Mouse (Mus musculus): ENCODE data around the gene Gmfb. TPM values are rescaled to one million over a fixed set of nuclear protein-coding genes. Genes with fewer than 3 reads are reported as not detected.
"Not testable (repeated sequence)": the region's sequence is repeated elsewhere in the genome, so short reads cannot be mapped to it uniquely, and the experiment has no call there.

Gene Gmfb
- polyA plus RNA-seq, 1 experiment from 2014 or later, result 23.9 TPM

DNA sequence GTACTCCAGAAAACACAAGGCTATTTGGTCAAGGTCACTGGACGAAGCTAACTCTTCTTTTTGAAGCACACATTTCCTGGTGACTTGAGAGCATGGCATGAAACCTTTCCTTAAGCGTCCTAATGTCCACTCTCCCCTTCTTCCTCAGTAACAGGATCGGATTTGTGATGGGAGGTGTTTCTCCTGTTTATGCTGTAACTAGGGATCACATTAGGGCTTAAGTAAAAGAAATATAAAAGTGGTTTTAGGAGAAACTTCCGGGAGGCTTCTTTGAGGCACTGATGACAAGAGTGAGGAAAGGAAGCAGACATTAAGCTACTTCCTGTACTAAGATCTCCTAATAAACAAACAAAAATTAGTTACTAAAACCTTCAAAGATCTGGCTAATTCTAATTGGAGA, 9.3 kb upstream of the Gmfb start:
- Histone ChIP-seq H3K9me3 (replicated peaks) (no peaks in the 10 kb centered on the region), H3K36me3 (replicated peaks) (no peaks in the 10 kb centered on the region; the same call in 1 of the 2 replicates), H3K4me3 (replicated peaks) (peak overlapping the region; percentile 90), H3K4me1 (replicated peaks) (peaks cover 54% of the 10 kb centered on the region), H3K27me3 (no peaks in the 10 kb centered on the region), H3K9ac (peak overlapping the region; percentile 91), H3K27ac (replicated peaks) (peak overlapping the region; percentile 84), H3K4me2 (peak overlapping the region; percentile 83)
- 0 out of 2 replicates have a peak, but pooled peaks have one; percentile 17 for ATAC-seq (ENCODE audit: insufficient read depth)
- under 1% methylated on average over 4 of the region's 4 CpGs for WGBS (ENCODE audit: insufficient replicate concordance)

DNA sequence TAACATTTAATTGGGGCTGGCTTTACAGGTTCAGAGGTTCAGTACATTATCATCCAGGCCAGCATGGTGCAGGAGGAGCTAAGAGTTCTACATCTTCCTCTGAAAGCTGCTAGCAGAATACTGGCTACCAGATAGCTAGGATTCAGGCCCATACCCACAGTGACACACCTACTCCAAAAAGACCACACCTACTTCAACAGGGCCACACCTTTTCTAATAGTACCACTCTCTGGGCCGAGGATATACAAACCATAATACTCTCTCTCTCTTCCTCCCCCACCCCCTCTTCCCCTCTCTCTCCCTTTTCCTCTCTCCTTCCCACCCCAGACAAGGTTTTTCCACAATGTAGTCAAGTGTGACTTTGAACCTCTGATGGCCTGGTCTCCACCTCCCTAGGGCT, 5.4 kb upstream of the Gmfb start:
- no peak for ATAC-seq (ENCODE audit: insufficient read depth)
- Histone ChIP-seq H3K27ac (replicated peaks) (peak overlapping the region; percentile 10; the same call in 1 of the 2 replicates), H3K4me2 (peak overlapping the region; percentile 24)

DNA sequence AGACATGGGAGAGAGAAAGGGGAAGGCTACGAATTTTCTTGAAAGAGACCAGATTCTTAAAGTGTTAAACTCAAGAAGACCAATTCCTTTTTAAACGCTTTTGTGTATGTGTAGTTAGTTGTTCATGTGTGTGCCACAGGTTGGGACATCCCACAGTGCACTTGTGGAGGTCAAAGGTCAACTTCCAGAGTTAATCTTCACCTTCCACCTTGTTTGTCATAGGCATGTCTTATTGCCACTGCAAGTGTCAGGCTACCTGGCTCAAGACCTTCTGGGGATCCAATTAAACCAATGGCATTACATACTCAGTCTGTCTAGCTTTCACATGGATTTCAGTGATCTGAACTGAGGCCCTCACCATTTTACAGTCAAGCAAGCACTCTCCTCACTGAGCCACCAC, 2.0 kb upstream of the Gmfb start:
- 51% methylated on average over 2 of the region's 2 CpGs for WGBS (ENCODE audit: insufficient replicate concordance)
- H3K4me2 ChIP-seq, result no peak overlapping the region
- ATAC-seq (ENCODE audit: insufficient read depth), result no peak
- peaks cover 50% of the 10 kb centered on the region for H3K4me1 ChIP-seq (replicated peaks)
- no peaks in the 10 kb centered on the region for H3K27me3 ChIP-seq
- H3K4me3 ChIP-seq (replicated peaks), result no peak overlapping the region
- H3K27ac ChIP-seq (replicated peaks), result no peak overlapping the region
- H3K9ac ChIP-seq, result no peak overlapping the region
- H3K36me3 ChIP-seq (replicated peaks), result peaks cover 4% of the 10 kb centered on the region; the same call in 1 of the 2 replicates
- no peaks in the 10 kb centered on the region for H3K9me3 ChIP-seq (replicated peaks)

More for the DNA sequence above, 5.4 kb upstream of the Gmfb start:
- no peak overlapping the region for H3K4me3 ChIP-seq (replicated peaks)
- H3K36me3 ChIP-seq (replicated peaks), result no peaks in the 10 kb centered on the region; the same call in 1 of the 2 replicates
- H3K27me3 ChIP-seq, result no peaks in the 10 kb centered on the region
- peaks cover 47% of the 10 kb centered on the region for H3K4me1 ChIP-seq (replicated peaks)
- WGBS (ENCODE audit: insufficient replicate concordance), result 8% methylated on average over 1 of the region's 1 CpGs
- H3K9me3 ChIP-seq (replicated peaks), result no peaks in the 10 kb centered on the region
- H3K9ac ChIP-seq, result no peak overlapping the region; the same call in 1 of the 2 replicates

- Histone ChIP-seq H3K4me3 (replicated peaks) (peak overlapping the region; percentile 93), H3K27ac (replicated peaks) (peak overlapping the region; percentile 91), H3K27me3 (no peaks in the 10 kb centered on the region), H3K4me2 (peak overlapping the region; percentile 79), H3K36me3 (replicated peaks) (peaks cover 16% of the 10 kb centered on the region), H3K4me1 (replicated peaks) (peaks cover 52% of the 10 kb centered on the region), H3K9me3 (replicated peaks) (no peaks in the 10 kb centered on the region), H3K9ac (peak overlapping the region; percentile 90)
- no peak; the same call in 1 of the 2 replicates for ATAC-seq (ENCODE audit: insufficient read depth)
- WGBS (ENCODE audit: insufficient replicate concordance), result 0% methylated on average over 11 of the region's 11 CpGs
Observed at GRCm38 (mm10) chr14:46821271-46821872, 670 bp downstream of the Gmfb start.

DNA sequence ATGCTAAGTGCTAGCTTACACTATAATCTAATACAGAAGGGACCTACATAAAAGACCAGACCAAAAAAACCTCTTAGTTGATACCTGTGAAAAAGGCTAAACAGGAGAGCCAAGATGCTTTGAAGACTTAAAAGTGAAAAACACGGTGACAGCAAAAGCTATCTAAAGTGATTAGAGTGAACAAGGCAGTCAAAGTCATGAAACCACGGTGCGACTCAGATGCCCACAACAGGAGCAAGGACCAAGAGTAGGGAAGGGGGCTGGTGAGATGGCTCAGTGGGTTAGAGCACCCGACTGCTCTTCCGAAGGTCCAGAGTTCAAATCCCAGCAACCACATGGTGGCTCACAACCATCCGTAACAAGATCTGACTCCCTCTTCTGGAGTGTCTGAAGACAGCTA, 2.1 kb downstream of the Gmfb start:
- not testable (repeated sequence) for H3K4me3 ChIP-seq (replicated peaks); H3K9ac ChIP-seq; H3K9me3 ChIP-seq (replicated peaks); H3K27me3 ChIP-seq; ATAC-seq (ENCODE audit: insufficient read depth); H3K27ac ChIP-seq (replicated peaks)
- H3K36me3 ChIP-seq (replicated peaks), result peaks cover 25% of the 10 kb centered on the region
- WGBS (ENCODE audit: insufficient replicate concordance), result 86% methylated on average over 5 of the region's 6 CpGs
- H3K4me1 ChIP-seq (replicated peaks), result peaks cover 64% of the 10 kb centered on the region
- peak overlapping the region; percentile 79; the same call in 1 of the 2 replicates for H3K4me2 ChIP-seq

GRCm38 (mm10) chr14:46818743-46819142, 3.3 kb downstream of the Gmfb start:
- Histone ChIP-seq H3K9me3 (replicated peaks) (no peaks in the 10 kb centered on the region), H3K4me2 (no peak overlapping the region), H3K27me3 (no peaks in the 10 kb centered on the region), H3K9ac (no peak overlapping the region), H3K4me1 (replicated peaks) (peaks cover 59% of the 10 kb centered on the region), H3K27ac (replicated peaks) (no peak overlapping the region), H3K36me3 (replicated peaks) (peaks cover 34% of the 10 kb centered on the region), H3K4me3 (replicated peaks) (no peak overlapping the region)
- 85% methylated on average over 7 of the region's 7 CpGs for WGBS (ENCODE audit: insufficient replicate concordance)
- no peak for ATAC-seq (ENCODE audit: insufficient read depth)

GRCm38 (mm10) chr14:46816916-46817622, 5.0 kb downstream of the Gmfb start:
- Histone ChIP-seq H3K4me3 (replicated peaks) (no peak overlapping the region), H3K9me3 (replicated peaks) (no peaks in the 10 kb centered on the region), H3K9ac (no peak overlapping the region), H3K4me2 (no peak overlapping the region), H3K36me3 (replicated peaks) (peaks cover 49% of the 10 kb centered on the region), H3K27ac (replicated peaks) (0 out of 2 replicates have a peak overlapping the region, but pooled peaks have one; percentile 38), H3K27me3 (no peaks in the 10 kb centered on the region), H3K4me1 (replicated peaks) (peaks cover 53% of the 10 kb centered on the region)
- 73% methylated on average over 8 of the region's 8 CpGs for WGBS (ENCODE audit: insufficient replicate concordance)
- no peak for ATAC-seq (ENCODE audit: insufficient read depth)

GRCm38 (mm10) chr14:46815640-46816039, 6.4 kb downstream of the Gmfb start:
- H3K27ac ChIP-seq (replicated peaks), result peak overlapping the region; percentile 46
- H3K36me3 ChIP-seq (replicated peaks), result peaks cover 60% of the 10 kb centered on the region
- peak overlapping the region; percentile 38 for H3K4me2 ChIP-seq
- peaks cover 47% of the 10 kb centered on the region for H3K4me1 ChIP-seq (replicated peaks)
- no peaks in the 10 kb centered on the region for H3K27me3 ChIP-seq
- no peak overlapping the region for H3K9ac ChIP-seq
- peak; percentile 84 for ATAC-seq (ENCODE audit: insufficient read depth)
- 30% methylated on average over 6 of the region's 6 CpGs for WGBS (ENCODE audit: insufficient replicate concordance)
- no peak overlapping the region for H3K4me3 ChIP-seq (replicated peaks)
- no peaks in the 10 kb centered on the region for H3K9me3 ChIP-seq (replicated peaks)

DNA sequence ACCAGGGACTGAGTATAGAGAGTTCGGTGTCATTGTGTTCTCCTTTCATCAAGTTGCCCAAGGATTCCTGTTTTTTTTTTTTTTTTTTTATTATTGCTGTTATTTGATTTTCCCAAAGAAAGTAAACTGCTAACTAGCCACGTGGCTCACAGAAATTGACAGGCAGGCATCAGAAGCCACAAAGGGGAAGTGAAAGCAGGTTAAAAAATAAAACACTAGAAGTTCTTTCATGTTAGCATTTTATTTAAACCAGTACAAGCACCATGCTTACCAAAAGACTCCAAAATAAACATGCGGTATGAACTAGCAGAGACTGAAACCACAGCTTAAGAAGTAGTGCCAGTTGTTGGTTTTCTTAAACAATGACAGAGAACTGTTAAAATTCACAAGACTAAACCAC, 14.1 kb downstream of the Gmfb start:
- no peaks in the 10 kb centered on the region for H3K4me1 ChIP-seq (replicated peaks)
- 48% methylated on average over 3 of the region's 3 CpGs for WGBS (ENCODE audit: insufficient replicate concordance)

DNA sequence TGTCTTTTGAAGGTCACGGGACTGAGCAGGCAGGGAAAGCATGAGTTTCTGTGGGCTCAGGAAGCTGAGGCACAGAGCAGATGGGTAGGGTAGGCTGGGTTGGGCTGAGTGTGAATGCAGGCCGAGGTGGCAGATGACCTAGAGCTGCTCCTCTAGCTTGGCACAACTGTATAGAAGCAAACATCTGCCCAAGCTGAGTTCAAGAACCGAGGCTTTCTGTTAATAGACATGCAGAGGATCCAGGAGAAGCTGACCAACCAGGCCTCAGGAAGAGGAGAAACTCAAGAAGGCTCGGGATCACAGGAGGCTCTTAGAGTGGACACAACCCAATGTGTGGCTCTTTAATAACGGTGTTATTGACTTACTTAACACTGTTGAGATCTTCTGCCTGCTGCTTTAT, 15.9 kb downstream of the Gmfb start:
- ATAC-seq (ENCODE audit: insufficient read depth), result no peak
- Histone ChIP-seq H3K27me3 (no peaks in the 10 kb centered on the region), H3K27ac (replicated peaks) (no peak overlapping the region), H3K36me3 (replicated peaks) (peaks cover 25% of the 10 kb centered on the region), H3K9me3 (replicated peaks) (no peaks in the 10 kb centered on the region), H3K4me1 (replicated peaks) (peaks cover 4% of the 10 kb centered on the region), H3K4me3 (replicated peaks) (no peak overlapping the region), H3K9ac (no peak overlapping the region), H3K4me2 (no peak overlapping the region)
- 71% methylated on average over 5 of the region's 5 CpGs for WGBS (ENCODE audit: insufficient replicate concordance)

More for the DNA sequence above, 14.1 kb downstream of the Gmfb start:
- Histone ChIP-seq H3K9ac (no peak overlapping the region), H3K9me3 (replicated peaks) (no peaks in the 10 kb centered on the region), H3K27me3 (no peaks in the 10 kb centered on the region), H3K27ac (replicated peaks) (no peak overlapping the region), H3K4me3 (replicated peaks) (no peak overlapping the region), H3K4me2 (no peak overlapping the region), H3K36me3 (replicated peaks) (peaks cover 39% of the 10 kb centered on the region)
- ATAC-seq (ENCODE audit: insufficient read depth), result no peak

- H3K9me3 ChIP-seq (replicated peaks), result no peaks in the 10 kb centered on the region
- ATAC-seq (ENCODE audit: insufficient read depth), result no peak
- no peak overlapping the region for H3K27ac ChIP-seq (replicated peaks)
- H3K27me3 ChIP-seq, result no peaks in the 10 kb centered on the region
- no peak overlapping the region for H3K9ac ChIP-seq
- peaks cover 7% of the 10 kb centered on the region for H3K36me3 ChIP-seq (replicated peaks)
- no peak overlapping the region for H3K4me3 ChIP-seq (replicated peaks)
- no peak overlapping the region for H3K4me2 ChIP-seq
- WGBS (ENCODE audit: insufficient replicate concordance), result 40% methylated on average over 1 of the region's 1 CpGs
- peaks cover 12% of the 10 kb centered on the region for H3K4me1 ChIP-seq (replicated peaks)
Observed at GRCm38 (mm10) chr14:46803791-46804190, 18.3 kb downstream of the Gmfb start.
